Mouse (Mus musculus): Measurements from ENCODE around the gene Myb.

DNA sequence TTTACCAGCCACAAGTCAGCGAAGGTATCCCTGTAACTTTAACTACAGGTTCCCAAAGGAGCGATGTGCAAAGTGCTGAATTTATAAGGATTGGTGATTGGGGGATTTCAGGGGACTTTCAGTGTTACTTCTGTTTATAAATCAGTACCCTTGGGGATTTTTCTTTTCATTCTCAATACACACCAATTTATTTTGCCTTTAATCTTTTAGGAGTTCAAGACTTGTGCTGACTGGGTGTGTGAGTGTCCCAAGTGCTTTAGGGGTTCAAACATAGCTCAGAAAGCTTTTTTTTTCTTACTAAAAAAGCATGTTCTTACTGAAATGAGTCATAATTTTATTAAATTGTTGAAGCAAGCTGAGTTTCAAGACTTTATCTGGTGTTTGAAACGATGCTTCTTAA is 1.3 kb upstream of the Myb start:
- TF ChIP-seq CTCF (IDR thresholded peaks at IDR 0.05; ENCODE audit: extremely low read depth, insufficient read length, insufficient replicate concordance, low read depth, low read length) (no peak), POLR2A (IDR thresholded peaks at IDR 0.05; ENCODE audit: low read depth, low read length) (no peak)
